Mouse (Mus musculus): ENCODE data around the gene Mrps18a.

DNA sequence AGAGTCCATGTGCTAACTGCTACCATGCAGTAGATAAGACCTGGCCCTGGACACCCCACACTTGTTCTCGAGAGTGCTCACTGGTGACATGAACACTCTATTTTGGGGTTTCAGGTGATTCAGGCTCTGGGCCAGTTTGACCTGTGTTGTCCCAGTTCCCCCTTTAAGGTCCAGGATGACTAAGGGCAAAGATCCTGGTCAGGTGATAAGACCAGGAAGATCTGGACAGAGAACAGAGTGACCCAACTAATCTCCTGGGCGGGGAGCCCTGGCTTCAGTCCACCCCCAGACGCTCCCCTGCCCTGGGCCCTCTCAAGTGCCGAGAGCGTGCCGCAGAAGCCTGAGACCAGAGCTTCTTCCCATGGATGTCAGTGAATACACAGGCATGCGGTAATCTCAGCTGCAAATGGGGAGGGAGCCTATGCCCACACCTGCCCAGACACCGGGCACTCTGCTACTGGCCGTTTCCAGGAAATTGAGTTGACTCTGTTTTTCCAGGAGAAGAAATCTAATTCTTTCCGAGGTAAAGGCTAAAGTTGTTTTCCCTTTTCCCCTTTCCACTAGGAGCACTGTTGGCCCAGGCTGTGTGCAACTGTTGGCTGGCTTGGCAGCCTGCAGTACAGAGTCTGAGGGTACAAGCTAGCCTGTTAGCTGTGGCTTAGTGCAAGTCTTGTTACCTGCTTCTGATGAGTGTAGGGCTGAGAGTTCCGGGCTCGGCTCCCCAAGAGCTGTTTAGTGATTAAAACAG is 13.3 kb downstream of the Mrps18a start:
- TF ChIP-seq GATA1 (IDR thresholded peaks at IDR 0.05; ENCODE audit: low read length) (no peak), TAL1 (IDR thresholded peaks at IDR 0.05; ENCODE audit: low read length) (no peak)
